In genomic region chr1:167914982-167915561, GRCm38 (mm10) we compare ENCODE assay signal across 8 mouse cellular contexts.
DNase-seq lines count a peak whose midpoint lies in the region; ATAC-seq and TF ChIP-seq lines count a peak whose summit lies in the region.

No protein-coding gene starts in this region.

- ATAC-seq in Patski: peak; percentile 95
- ATAC-seq in forebrain, embryonic 16.5 days: peak; percentile 87
- ATAC-seq in hindbrain, embryonic 12.5 days (ENCODE audit: low FRiP score): peak; percentile 93
- ATAC-seq in lung, embryonic 16.5 days (ENCODE audit: low read depth): 0 out of 2 replicates have a peak, but pooled peaks have one; percentile 59

- no peak for DNase-seq in Patski (ENCODE audit: low read depth, low spot score)
- DNase-seq in cerebellum, adult 18-20 months: peak; percentile 66 to 69
- DNase-seq in layer of hippocampus, adult 9-11 months: peak; percentile 63
- DNase-seq in retina, embryonic 14.5 days (ENCODE audit: low spot score): peak; percentile 94
- peak; percentile 49 for DNase-seq in yolk sac, embryonic 10.5 days (ENCODE audit: low spot score)

- TF ChIP-seq CTCF in Patski (IDR thresholded peaks at IDR 0.05): peak; percentile 78

- no peak overlapping the region for H3K9ac ChIP-seq in forebrain, embryonic 16.5 days (replicated peaks; ENCODE audit: low read depth, low read length)
- H3K9ac ChIP-seq in hindbrain, embryonic 12.5 days: no peak overlapping the region
- H3K9ac ChIP-seq in lung, embryonic 16.5 days (ENCODE audit: low read length): no peak overlapping the region

- no peak overlapping the region for H3K27ac ChIP-seq in forebrain, embryonic 16.5 days (ENCODE audit: low read length)
- H3K27ac ChIP-seq in hindbrain, embryonic 12.5 days: peak overlapping the region; percentile 26
- H3K27ac ChIP-seq in lung, embryonic 16.5 days (ENCODE audit: low read length): no peak overlapping the region

- H3K9me3 ChIP-seq in forebrain, embryonic 16.5 days (ENCODE audit: control insufficient read depth, low read length): no peaks in the 10 kb centered on the region
- H3K9me3 ChIP-seq in hindbrain, embryonic 12.5 days (replicated peaks): 0 out of 2 replicates have a peak, but pooled peaks cover 6% of the 10 kb centered on the region
- no peaks in the 10 kb centered on the region for H3K9me3 ChIP-seq in lung, embryonic 16.5 days (ENCODE audit: control insufficient read depth, low read length)

- CTCF ChIA-PET in Patski (lab: Charles Lee): interaction anchor here (0.6 to 1.4 kb wide), 7 partner anchors 9 to 134 kb away, joined by 3 to 6 read pairs (median 3); no protein-coding TSS in a partner anchor

- POLR2A ChIA-PET in Patski (lab: Charles Lee): no interaction called here

- in situ Hi-C loops in Patski (cut with MboI; ENCODE audit: low pct_unique_long_range_greater_than_20kb): loop anchor here (25.0 kb wide), 1 partner anchor 503 kb away; no protein-coding TSS in a partner anchor

- no peak overlapping the region for H3K4me3 ChIP-seq in forebrain, embryonic 16.5 days (replicated peaks; ENCODE audit: low read length)
- H3K4me3 ChIP-seq in hindbrain, embryonic 12.5 days: no peak overlapping the region
- no peak overlapping the region for H3K4me3 ChIP-seq in lung, embryonic 16.5 days (ENCODE audit: low read length)

- no peaks in the 10 kb centered on the region for H3K36me3 ChIP-seq in forebrain, embryonic 16.5 days (ENCODE audit: control insufficient read depth, insufficient read depth)
- H3K36me3 ChIP-seq in hindbrain, embryonic 12.5 days: no peaks in the 10 kb centered on the region
- H3K36me3 ChIP-seq in lung, embryonic 16.5 days (ENCODE audit: control insufficient read depth, insufficient read depth, low read length): no peaks in the 10 kb centered on the region

- no peak overlapping the region for H3K4me2 ChIP-seq in forebrain, embryonic 16.5 days (ENCODE audit: low read length)
- H3K4me2 ChIP-seq in hindbrain, embryonic 12.5 days (replicated peaks): peak overlapping the region; percentile 29; the same call in 1 of the 2 replicates
- no peak overlapping the region for H3K4me2 ChIP-seq in lung, embryonic 16.5 days (ENCODE audit: low read depth, low read length)

- peaks cover 10% of the 10 kb centered on the region for H3K27me3 ChIP-seq in Patski
- H3K27me3 ChIP-seq in forebrain, embryonic 16.5 days (replicated peaks; ENCODE audit: control insufficient read depth, insufficient read depth, low read length): no peaks in the 10 kb centered on the region
- no peaks in the 10 kb centered on the region for H3K27me3 ChIP-seq in hindbrain, embryonic 12.5 days
- H3K27me3 ChIP-seq in lung, embryonic 16.5 days (ENCODE audit: control insufficient read depth, insufficient read depth, low read depth, low read length): no peaks in the 10 kb centered on the region

- H3K4me1 ChIP-seq in forebrain, embryonic 16.5 days (replicated peaks; ENCODE audit: control insufficient read depth, insufficient read depth, low read length): peaks cover 3% of the 10 kb centered on the region; the same call in 1 of the 2 replicates
- 0 out of 2 replicates have a peak, but pooled peaks cover 7% of the 10 kb centered on the region for H3K4me1 ChIP-seq in hindbrain, embryonic 12.5 days
- H3K4me1 ChIP-seq in lung, embryonic 16.5 days (replicated peaks; ENCODE audit: control insufficient read depth, insufficient read depth, low read length): no peaks in the 10 kb centered on the region

- 23% methylated on average over 7 of the region's 7 CpGs for WGBS in forebrain, embryonic 16.5 days
- WGBS in hindbrain, embryonic 12.5 days: 17% methylated on average over 7 of the region's 7 CpGs
- WGBS in lung, embryonic 16.5 days: 32% methylated on average over 7 of the region's 7 CpGs
